Mouse (Mus musculus) hindbrain, embryonic 14.5 days (tissue): ENCODE measurements around the gene Gng7. TPM values are rescaled to one million over a fixed set of nuclear protein-coding genes. Genes with fewer than 3 reads are reported as not detected.

Source experiments
- ATAC-seq: fragments of 200-750 bp; cut with Nextera tagmentation; 2 replicates; pipeline ENCODE4 v1.8.0; 2017; ENCODE audit warnings: moderate number of reproducible peaks, mild to moderate bottlenecking, moderate TSS enrichment, moderate library complexity; ENCODE audit not compliant: low FRiP score
- DNase-seq: peaks from one replicate; pipeline ENCODE4 v3.0.0-alpha.2; 2015; ENCODE audit warnings: low spot score
- H3K27ac ChIP-seq: fragments of 300-500 bp; sonication (generic); 2 replicates; pipeline ENCODE4 v1.5.1; 2014; ENCODE audit warnings: mild to moderate bottlenecking, moderate library complexity
- H3K27me3 ChIP-seq: fragments of 300-500 bp; sonication (generic); 2 replicates; pipeline ENCODE4 v1.6.1; 2014; ENCODE audit warnings: mild to moderate bottlenecking, low read length, mixed read lengths; ENCODE audit not compliant: control insufficient read depth, insufficient read depth
- H3K36me3 ChIP-seq: fragments of 300-500 bp; sonication (generic); replicated peaks from 2 replicates; pipeline ENCODE4 v1.6.1; 2014; ENCODE audit not compliant: control insufficient read depth, insufficient read depth
- H3K4me1 ChIP-seq: fragments of 300-500 bp; sonication (generic); replicated peaks from 2 replicates; pipeline ENCODE4 v1.6.1; 2014; ENCODE audit warnings: antibody characterized with exemption, low read length, mixed read lengths; ENCODE audit not compliant: control insufficient read depth, insufficient read depth
- H3K4me2 ChIP-seq: fragments of 300-500 bp; sonication (generic); replicated peaks from 2 replicates; pipeline ENCODE4 v1.6.1; 2014; ENCODE audit warnings: mild to moderate bottlenecking, moderate library complexity
- H3K4me3 ChIP-seq: fragments of 300-500 bp; sonication (generic); replicated peaks from 2 replicates; pipeline ENCODE4 v1.5.1; 2014; ENCODE audit warnings: mild to moderate bottlenecking, low read length
- H3K9ac ChIP-seq: fragments of 300-500 bp; sonication (generic); 2 replicates; pipeline ENCODE4 v1.6.1; 2014
- H3K9me3 ChIP-seq: fragments of 300-500 bp; sonication (generic); 2 replicates; pipeline ENCODE4 v1.6.1; 2016; ENCODE audit warnings: low read length; ENCODE audit not compliant: control insufficient read depth
- WGBS: fragments of 180-500 bp; shearing (Covaris S2); extraction: QIAGEN DNeasy Blood & Tissue Kit; methylation state at CpG from one replicate; pipeline ENCODE4 v1.1.7; 2014; 5-methylcytosine and 5-hydroxymethylcytosine counted together
- polyA plus RNA-seq: library from polyadenylated mRNA; unstranded; fragments of >200 nt; fragmentation: Nextera tagmentation; extraction: Ambion mirVana; gene quantifications from 2 replicates; pipeline ENCODE4 v1.2.1, GENCODE M21; 2014

Gene Gng7
- polyA plus RNA-seq, 1 experiment from 2014 or later: 17.7 TPM

GRCm38 (mm10) chr10:81019687-81020086, 4.9 kb upstream of the Gng7 start:
- no peak for DNase-seq
- H3K27me3 ChIP-seq: peaks cover 17% of the 10 kb centered on the region
- no peak for ATAC-seq
- no peaks in the 10 kb centered on the region for H3K9me3 ChIP-seq
- H3K27ac ChIP-seq: no peak overlapping the region
- H3K9ac ChIP-seq: no peak overlapping the region
- 74% methylated on average over 6 of the region's 6 CpGs for WGBS
- H3K4me2 ChIP-seq: no peak overlapping the region
- peaks cover 10% of the 10 kb centered on the region; the same call in 1 of the 2 replicates for H3K4me1 ChIP-seq
- H3K36me3 ChIP-seq: peaks cover 10% of the 10 kb centered on the region
- no peak overlapping the region for H3K4me3 ChIP-seq

GRCm38 (mm10) chr10:81018326-81018725, 3.6 kb upstream of the Gng7 start:
- no peak for ATAC-seq
- no peak for DNase-seq
- H3K36me3 ChIP-seq: peaks cover 10% of the 10 kb centered on the region

GRCm38 (mm10) chr10:81016645-81017044, 1.9 kb upstream of the Gng7 start:
- Histone ChIP-seq H3K9me3 (no peaks in the 10 kb centered on the region), H3K4me1 (0 out of 2 replicates have a peak, but pooled peaks cover 6% of the 10 kb centered on the region), H3K36me3 (peaks cover 10% of the 10 kb centered on the region), H3K27ac (no peak overlapping the region), H3K4me3 (no peak overlapping the region), H3K4me2 (no peak overlapping the region), H3K9ac (no peak overlapping the region), H3K27me3 (no peaks in the 10 kb centered on the region)
- DNase-seq (no peak), ATAC-seq (no peak)
- WGBS: 11% methylated on average over 7 of the region's 7 CpGs

More at GRCm38 (mm10) chr10:81018326-81018725, 3.6 kb upstream of the Gng7 start:
- H3K4me3 ChIP-seq: no peak overlapping the region
- 42% methylated on average over 10 of the region's 10 CpGs for WGBS
- H3K9ac ChIP-seq: no peak overlapping the region
- H3K27me3 ChIP-seq: 0 out of 2 replicates have a peak, but pooled peaks cover 6% of the 10 kb centered on the region
- H3K4me1 ChIP-seq: 0 out of 2 replicates have a peak, but pooled peaks cover 10% of the 10 kb centered on the region
- H3K4me2 ChIP-seq: no peak overlapping the region
- H3K9me3 ChIP-seq: no peaks in the 10 kb centered on the region
- no peak overlapping the region for H3K27ac ChIP-seq

GRCm38 (mm10) chr10:81015666-81016065, 921 bp upstream of the Gng7 start:
- WGBS: 91% methylated on average over 2 of the region's 2 CpGs
- Histone ChIP-seq H3K27me3 (no peaks in the 10 kb centered on the region), H3K27ac (no peak overlapping the region), H3K9me3 (no peaks in the 10 kb centered on the region), H3K4me1 (0 out of 2 replicates have a peak, but pooled peaks cover 6% of the 10 kb centered on the region), H3K36me3 (peaks cover 3% of the 10 kb centered on the region; the same call in 1 of the 2 replicates), H3K4me2 (no peak overlapping the region), H3K4me3 (no peak overlapping the region), H3K9ac (no peak overlapping the region)
- ATAC-seq (no peak), DNase-seq (no peak)

- Histone ChIP-seq H3K4me3 (no peak overlapping the region), H3K27me3 (no peaks in the 10 kb centered on the region), H3K4me1 (0 out of 2 replicates have a peak, but pooled peaks cover 6% of the 10 kb centered on the region), H3K9ac (no peak overlapping the region), H3K36me3 (no peaks in the 10 kb centered on the region), H3K4me2 (no peak overlapping the region), H3K9me3 (no peaks in the 10 kb centered on the region), H3K27ac (no peak overlapping the region)
- DNase-seq (no peak), ATAC-seq (no peak)
- 62% methylated on average over 6 of the region's 6 CpGs for WGBS
Measured at GRCm38 (mm10) chr10:81010851-81011250, 3.9 kb downstream of the Gng7 start.

GRCm38 (mm10) chr10:81007240-81007639, 7.5 kb downstream of the Gng7 start:
- Histone ChIP-seq H3K4me3 (no peak overlapping the region), H3K4me2 (no peak overlapping the region), H3K36me3 (no peaks in the 10 kb centered on the region), H3K4me1 (no peaks in the 10 kb centered on the region), H3K27me3 (no peaks in the 10 kb centered on the region), H3K27ac (no peak overlapping the region), H3K9ac (no peak overlapping the region), H3K9me3 (no peaks in the 10 kb centered on the region)
- DNase-seq (no peak), ATAC-seq (no peak)
- 45% methylated on average over 7 of the region's 7 CpGs for WGBS

- 91% methylated on average over 7 of the region's 7 CpGs for WGBS
- ATAC-seq: no peak
- Histone ChIP-seq H3K9me3 (no peaks in the 10 kb centered on the region), H3K36me3 (no peaks in the 10 kb centered on the region), H3K27me3 (no peaks in the 10 kb centered on the region), H3K4me1 (peaks cover 3% of the 10 kb centered on the region), H3K4me3 (no peak overlapping the region), H3K4me2 (no peak overlapping the region), H3K9ac (no peak overlapping the region), H3K27ac (no peak overlapping the region)
- no peak for DNase-seq
Measured at GRCm38 (mm10) chr10:81006005-81006677, 8.6 kb downstream of the Gng7 start.

GRCm38 (mm10) chr10:81001161-81001560, 13.6 kb downstream of the Gng7 start:
- no peak overlapping the region for H3K4me3 ChIP-seq
- H3K4me1 ChIP-seq: peaks cover 17% of the 10 kb centered on the region
- ATAC-seq: peak; percentile 18; the same call in 1 of the 2 replicates
- H3K27ac ChIP-seq: no peak overlapping the region
- 27% methylated on average over 10 of the region's 10 CpGs for WGBS
- no peaks in the 10 kb centered on the region for H3K27me3 ChIP-seq
- DNase-seq: no peak
- peak overlapping the region; percentile 34 for H3K9ac ChIP-seq
- H3K9me3 ChIP-seq: no peaks in the 10 kb centered on the region
- no peaks in the 10 kb centered on the region for H3K36me3 ChIP-seq
- no peak overlapping the region for H3K4me2 ChIP-seq

- no peaks in the 10 kb centered on the region for H3K36me3 ChIP-seq
- no peak for DNase-seq
- ATAC-seq: no peak
- WGBS: 47% methylated on average over 28 of the region's 28 CpGs
- H3K27ac ChIP-seq: no peak overlapping the region
- H3K9ac ChIP-seq: peak overlapping the region; percentile 34
- H3K9me3 ChIP-seq: no peaks in the 10 kb centered on the region
- H3K27me3 ChIP-seq: no peaks in the 10 kb centered on the region
- no peak overlapping the region for H3K4me2 ChIP-seq
- no peak overlapping the region for H3K4me3 ChIP-seq
- H3K4me1 ChIP-seq: peaks cover 17% of the 10 kb centered on the region
Measured at GRCm38 (mm10) chr10:81000197-81001062, 14.3 kb downstream of the Gng7 start.
